1 mouse cellular context compared by ENCODE assay signal in the genomic region with DNA sequence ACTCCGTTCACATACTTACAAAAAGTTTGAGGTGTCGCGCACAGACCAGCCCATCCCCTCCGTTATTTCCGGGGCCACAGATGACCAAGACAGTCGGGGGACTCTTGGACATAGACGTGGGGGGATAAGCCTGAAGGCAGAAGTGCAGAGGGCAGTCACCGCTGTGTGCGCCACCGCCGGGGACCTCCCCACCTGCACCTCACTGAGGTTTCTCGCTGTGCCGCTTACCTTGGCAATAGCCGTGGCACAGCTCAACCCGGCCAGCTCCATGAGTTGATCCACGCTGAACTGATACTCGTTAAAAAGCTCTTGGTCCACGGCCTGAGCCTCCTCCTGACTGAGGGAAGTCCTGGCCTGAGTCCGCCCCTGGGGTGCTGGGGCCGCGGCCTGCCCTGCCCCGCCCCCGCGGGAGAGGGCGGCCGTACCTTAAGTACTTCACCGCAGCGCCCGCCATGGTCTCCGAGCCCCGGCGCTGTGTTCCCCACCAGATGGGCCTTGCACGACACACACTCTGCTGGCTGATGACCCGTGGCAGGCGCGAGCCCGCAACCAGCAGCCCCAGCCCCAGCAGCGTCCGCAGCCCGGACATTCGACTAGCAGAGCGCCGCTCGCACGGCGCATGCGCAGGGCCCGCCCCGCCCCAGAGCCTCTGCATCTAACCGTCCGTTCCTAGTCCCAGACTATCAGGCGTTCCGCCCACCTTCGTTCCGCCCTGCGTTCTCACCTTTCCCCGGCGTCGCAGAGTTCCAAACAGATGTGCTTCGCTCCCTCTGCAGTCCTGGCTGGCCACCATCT.
TF ChIP-seq lines count a peak whose summit lies in the region.

A gene (minus strand): TSS at position 594 of the 795 bp plus-strand sequence.

TF ChIP-seq in CH12.LX, 34 proteins besides CTCF, POLR2A, EP300 and RAD21 (continued from another document):
- TF ChIP-seq ZMIZ1 (IDR thresholded peaks at IDR 0.05; ENCODE audit: low read depth, low read length) (peak; percentile 75), ELF1 (IDR thresholded peaks at IDR 0.05; ENCODE audit: low read depth, low read length) (peak; percentile 70), SMC3 (IDR thresholded peaks at IDR 0.05; ENCODE audit: low read depth, low read length) (no peak), MAZ (IDR thresholded peaks at IDR 0.05; ENCODE audit: low read depth, low read length) (peak; percentile 73), KAT2A (IDR thresholded peaks at IDR 0.05; ENCODE audit: insufficient replicate concordance, low read length) (0 out of 2 replicates have a peak, but pooled peaks have one; percentile 60), NELFE (IDR thresholded peaks at IDR 0.05; ENCODE audit: low read depth, low read length) (peak; percentile 82), E2F4 (IDR thresholded peaks at IDR 0.05; ENCODE audit: insufficient replicate concordance, low read depth, low read length) (no peak), USF1 (IDR thresholded peaks at IDR 0.05; ENCODE audit: low read depth, low read length) (no peak), SIN3A (IDR thresholded peaks at IDR 0.05; ENCODE audit: low read length) (peak; percentile 88), CHD2 (IDR thresholded peaks at IDR 0.05; ENCODE audit: low read length) (peak; percentile 73), TCF12 (IDR thresholded peaks at IDR 0.05; ENCODE audit: low read depth, low read length) (peak; percentile 70)
